Mouse (Mus musculus): Measurements from ENCODE around the gene Llgl1. TPM values are rescaled to one million over a fixed set of nuclear protein-coding genes. Genes with fewer than 3 reads are reported as not detected.

Gene Llgl1
- polyA plus RNA-seq, 1 experiment from 2014 or later = 49.7 TPM

GRCm38 (mm10) chr11:60712040-60712439 lies 12.5 kb downstream of the Llgl1 start:
- Histone ChIP-seq H3K4me3 (ENCODE audit: low read depth, low read length) (no peak overlapping the region), H3K9ac (ENCODE audit: low read depth, low read length) (no peak overlapping the region), H3K27ac (replicated peaks; ENCODE audit: low read depth, low read length) (no peak overlapping the region), H3K4me2 (ENCODE audit: low read depth, low read length) (no peak overlapping the region), H3K9me3 (ENCODE audit: control insufficient read depth, low read length) (no peaks in the 10 kb centered on the region), H3K36me3 (ENCODE audit: control insufficient read depth, insufficient read depth, low read length) (peaks cover 99% of the 10 kb centered on the region), H3K27me3 (replicated peaks; ENCODE audit: control insufficient read depth, insufficient read depth, low read length) (no peaks in the 10 kb centered on the region), H3K4me1 (ENCODE audit: control insufficient read depth, insufficient read depth, low read length) (no peaks in the 10 kb centered on the region)
- WGBS = 90% methylated on average over 18 of the region's 18 CpGs
- DNase-seq (ENCODE audit: low spot score) (no peak), ATAC-seq (ENCODE audit: low read depth) (no peak)

- ATAC-seq (ENCODE audit: low read depth) (no peak), DNase-seq (ENCODE audit: low spot score) (no peak)
- H3K4me2 ChIP-seq (ENCODE audit: low read depth, low read length) = no peak overlapping the region
- no peaks in the 10 kb centered on the region for H3K9me3 ChIP-seq (ENCODE audit: control insufficient read depth, low read length)
- H3K36me3 ChIP-seq (ENCODE audit: control insufficient read depth, insufficient read depth, low read length) = peaks cover 99% of the 10 kb centered on the region
- WGBS = 93% methylated on average over 13 of the region's 13 CpGs
- no peak overlapping the region for H3K9ac ChIP-seq (ENCODE audit: low read depth, low read length)
- no peaks in the 10 kb centered on the region for H3K27me3 ChIP-seq (replicated peaks; ENCODE audit: control insufficient read depth, insufficient read depth, low read length)
- H3K4me3 ChIP-seq (ENCODE audit: low read depth, low read length) = no peak overlapping the region
- H3K27ac ChIP-seq (replicated peaks; ENCODE audit: low read depth, low read length) = no peak overlapping the region
- H3K4me1 ChIP-seq (ENCODE audit: control insufficient read depth, insufficient read depth, low read length) = no peaks in the 10 kb centered on the region
These were observed 13.2 kb downstream of the Llgl1 start for GRCm38 (mm10) chr11:60712639-60713255.

- Histone ChIP-seq H3K27me3 (replicated peaks; ENCODE audit: control insufficient read depth, insufficient read depth, low read length) (no peaks in the 10 kb centered on the region), H3K4me3 (ENCODE audit: low read depth, low read length) (no peak overlapping the region), H3K9ac (ENCODE audit: low read depth, low read length) (no peak overlapping the region), H3K27ac (replicated peaks; ENCODE audit: low read depth, low read length) (no peak overlapping the region), H3K4me1 (ENCODE audit: control insufficient read depth, insufficient read depth, low read length) (no peaks in the 10 kb centered on the region), H3K9me3 (ENCODE audit: control insufficient read depth, low read length) (no peaks in the 10 kb centered on the region), H3K36me3 (ENCODE audit: control insufficient read depth, insufficient read depth, low read length) (peaks cover 100% of the 10 kb centered on the region), H3K4me2 (ENCODE audit: low read depth, low read length) (no peak overlapping the region)
- WGBS = 87% methylated on average over 5 of the region's 5 CpGs
- no peak for ATAC-seq (ENCODE audit: low read depth)
- DNase-seq (ENCODE audit: low spot score) = no peak
These were observed 16.3 kb downstream of the Llgl1 start for GRCm38 (mm10) chr11:60715833-60716232.

- DNase-seq (ENCODE audit: low spot score) = no peak
- WGBS = 89% methylated on average over 5 of the region's 5 CpGs
- Histone ChIP-seq H3K4me3 (ENCODE audit: low read depth, low read length) (no peak overlapping the region), H3K4me1 (ENCODE audit: control insufficient read depth, insufficient read depth, low read length) (no peaks in the 10 kb centered on the region), H3K36me3 (ENCODE audit: control insufficient read depth, insufficient read depth, low read length) (peaks cover 99% of the 10 kb centered on the region), H3K27ac (replicated peaks; ENCODE audit: low read depth, low read length) (no peak overlapping the region), H3K4me2 (ENCODE audit: low read depth, low read length) (no peak overlapping the region), H3K27me3 (replicated peaks; ENCODE audit: control insufficient read depth, insufficient read depth, low read length) (no peaks in the 10 kb centered on the region), H3K9me3 (ENCODE audit: control insufficient read depth, low read length) (no peaks in the 10 kb centered on the region), H3K9ac (ENCODE audit: low read depth, low read length) (no peak overlapping the region)
- ATAC-seq (ENCODE audit: low read depth) = no peak
These were observed 19.7 kb downstream of the Llgl1 start for GRCm38 (mm10) chr11:60719263-60719662.

- H3K27ac ChIP-seq (replicated peaks; ENCODE audit: low read depth, low read length) = peak within 1 kb of the TSS; percentile 85
- peaks cover 41% of the 10 kb centered on the region for H3K36me3 ChIP-seq (ENCODE audit: control insufficient read depth, insufficient read depth, low read length)
- H3K9me3 ChIP-seq (ENCODE audit: control insufficient read depth, low read length) = no peaks in the 10 kb centered on the region
- peak within 1 kb of the TSS; percentile 87 for H3K9ac ChIP-seq (ENCODE audit: low read depth, low read length)
- peak; percentile 78 for ATAC-seq (ENCODE audit: low read depth)
- under 1% methylated on average over 35 of the region's 71 CpGs for WGBS
- peak within 1 kb of the TSS; percentile 70 for H3K4me3 ChIP-seq (ENCODE audit: low read depth, low read length)
- H3K27me3 ChIP-seq (replicated peaks; ENCODE audit: control insufficient read depth, insufficient read depth, low read length) = no peaks in the 10 kb centered on the region
- H3K4me2 ChIP-seq (ENCODE audit: low read depth, low read length) = peak within 1 kb of the TSS; percentile 82
- peak; percentile 79 for DNase-seq (ENCODE audit: low spot score)
- H3K4me1 ChIP-seq (ENCODE audit: control insufficient read depth, insufficient read depth, low read length) = peaks cover 19% of the 10 kb centered on the region
These were observed 27.3 kb downstream of the Llgl1 start, which contains the start of gene Flii for GRCm38 (mm10) chr11:60726601-60727391. Gene Flii (minus strand): TSS chr11:60727263.

- 3% methylated on average over 12 of the region's 12 CpGs for WGBS
- Histone ChIP-seq H3K36me3 (ENCODE audit: control insufficient read depth, insufficient read depth, low read length) (peaks cover 41% of the 10 kb centered on the region), H3K27ac (replicated peaks; ENCODE audit: low read depth, low read length) (peak overlapping the region; percentile 85), H3K9ac (ENCODE audit: low read depth, low read length) (peak overlapping the region; percentile 87), H3K27me3 (replicated peaks; ENCODE audit: control insufficient read depth, insufficient read depth, low read length) (no peaks in the 10 kb centered on the region), H3K4me1 (ENCODE audit: control insufficient read depth, insufficient read depth, low read length) (peaks cover 19% of the 10 kb centered on the region), H3K4me3 (ENCODE audit: low read depth, low read length) (peak overlapping the region; percentile 70), H3K9me3 (ENCODE audit: control insufficient read depth, low read length) (no peaks in the 10 kb centered on the region), H3K4me2 (ENCODE audit: low read depth, low read length) (peak overlapping the region; percentile 82)
- DNase-seq (ENCODE audit: low spot score) (peak; percentile 22), ATAC-seq (ENCODE audit: low read depth) (no peak)
These were observed 28.0 kb downstream of the Llgl1 start for GRCm38 (mm10) chr11:60727392-60728140.

- H3K4me3 ChIP-seq (ENCODE audit: low read depth, low read length) = peak within 1 kb of the TSS; percentile 70
- ATAC-seq (ENCODE audit: low read depth) (peak; percentile 95), DNase-seq (ENCODE audit: low spot score) (peak; percentile 98)
- H3K4me2 ChIP-seq (ENCODE audit: low read depth, low read length) = peak within 1 kb of the TSS; percentile 82
- H3K36me3 ChIP-seq (ENCODE audit: control insufficient read depth, insufficient read depth, low read length) = peaks cover 42% of the 10 kb centered on the region
- H3K4me1 ChIP-seq (ENCODE audit: control insufficient read depth, insufficient read depth, low read length) = peaks cover 19% of the 10 kb centered on the region
- H3K9ac ChIP-seq (ENCODE audit: low read depth, low read length) = peak within 1 kb of the TSS; percentile 87
- under 1% methylated on average over 44 of the region's 44 CpGs for WGBS
- H3K27ac ChIP-seq (replicated peaks; ENCODE audit: low read depth, low read length) = peak within 1 kb of the TSS; percentile 85
- no peaks in the 10 kb centered on the region for H3K27me3 ChIP-seq (replicated peaks; ENCODE audit: control insufficient read depth, insufficient read depth, low read length)
- H3K9me3 ChIP-seq (ENCODE audit: control insufficient read depth, low read length) = no peaks in the 10 kb centered on the region
These were observed 28.8 kb downstream of the Llgl1 start, which contains the start of gene Mief2 for GRCm38 (mm10) chr11:60728260-60728761. Gene Mief2 (plus strand): TSS chr11:60728398.

GRCm38 (mm10) chr11:60729217-60729641 lies 29.7 kb downstream of the Llgl1 start:
- Histone ChIP-seq H3K4me3 (ENCODE audit: low read depth, low read length) (peak overlapping the region; percentile 70; the same call in 1 of the 2 replicates), H3K27me3 (replicated peaks; ENCODE audit: control insufficient read depth, insufficient read depth, low read length) (no peaks in the 10 kb centered on the region), H3K4me2 (ENCODE audit: low read depth, low read length) (peak overlapping the region; percentile 82), H3K4me1 (ENCODE audit: control insufficient read depth, insufficient read depth, low read length) (peaks cover 19% of the 10 kb centered on the region), H3K9me3 (ENCODE audit: control insufficient read depth, low read length) (no peaks in the 10 kb centered on the region), H3K36me3 (ENCODE audit: control insufficient read depth, insufficient read depth, low read length) (peaks cover 42% of the 10 kb centered on the region), H3K9ac (ENCODE audit: low read depth, low read length) (peak overlapping the region; percentile 77; the same call in 1 of the 2 replicates), H3K27ac (replicated peaks; ENCODE audit: low read depth, low read length) (no peak overlapping the region)
- DNase-seq (ENCODE audit: low spot score) = no peak
- WGBS = 71% methylated on average over 6 of the region's 6 CpGs
- ATAC-seq (ENCODE audit: low read depth) = no peak

All from embryonic facial prominence, embryonic 14.5 days (tissue).